Mouse (Mus musculus) embryonic facial prominence, embryonic 15.5 days (tissue): ENCODE data around the gene Lamc1. TPM values are rescaled to one million over a fixed set of nuclear protein-coding genes. Genes with fewer than 3 reads are reported as not detected.
"Not testable (repeated sequence)": the region's sequence is repeated elsewhere in the genome, so short reads cannot be mapped to it uniquely, and the experiment has no call there.

Source experiments
- ATAC-seq: fragments of 200-750 bp; cut with Nextera tagmentation; 2 replicates; pipeline ENCODE4 v1.8.0; 2017; ENCODE audit warnings: low read depth, moderate TSS enrichment; ENCODE audit not compliant: insufficient number of reproducible peaks, low FRiP score, low TSS enrichment
- H3K27ac ChIP-seq: fragments of 300-500 bp; sonication (generic); replicated peaks from 2 replicates; pipeline ENCODE4 v1.5.1; 2015; ENCODE audit warnings: mild to moderate bottlenecking, inconsistent platforms
- H3K27me3 ChIP-seq: fragments of 300-500 bp; sonication (generic); 2 replicates; pipeline ENCODE4 v1.6.1; 2015; ENCODE audit warnings: inconsistent platforms
- H3K36me3 ChIP-seq: fragments of 300-500 bp; sonication (generic); 2 replicates; pipeline ENCODE4 v1.6.1; 2015; ENCODE audit warnings: mild to moderate bottlenecking, inconsistent platforms
- H3K4me1 ChIP-seq: fragments of 300-500 bp; sonication (generic); 2 replicates; pipeline ENCODE4 v1.6.1; 2015; ENCODE audit warnings: inconsistent platforms
- H3K4me2 ChIP-seq: fragments of 300-500 bp; sonication (generic); replicated peaks from 2 replicates; pipeline ENCODE4 v1.6.1; 2015; ENCODE audit warnings: mild to moderate bottlenecking, inconsistent platforms
- H3K4me3 ChIP-seq: fragments of 300-500 bp; sonication (generic); replicated peaks from 2 replicates; pipeline ENCODE4 v1.5.1; 2015; ENCODE audit warnings: mild to moderate bottlenecking, inconsistent platforms
- H3K9ac ChIP-seq: fragments of 300-500 bp; sonication (generic); 2 replicates; pipeline ENCODE4 v1.6.1; 2015; ENCODE audit warnings: inconsistent platforms
- H3K9me3 ChIP-seq: fragments of 300-500 bp; sonication (generic); replicated peaks from 2 replicates; pipeline ENCODE4 v1.6.1; 2016; ENCODE audit warnings: inconsistent platforms
- WGBS: fragments of 180-500 bp; shearing (Covaris S2); methylation state at CpG from one replicate; pipeline ENCODE4 v1.1.7; 2015; 5-methylcytosine and 5-hydroxymethylcytosine counted together
- polyA plus RNA-seq: library from polyadenylated mRNA; unstranded; fragments of >200 nt; fragmentation: Nextera tagmentation; extraction: Ambion mirVana; gene quantifications from 2 replicates; pipeline ENCODE4 v1.2.1, GENCODE M21; 2015

Gene Lamc1
- polyA plus RNA-seq, 1 experiment from 2014 or later: 48.4 TPM

DNA sequence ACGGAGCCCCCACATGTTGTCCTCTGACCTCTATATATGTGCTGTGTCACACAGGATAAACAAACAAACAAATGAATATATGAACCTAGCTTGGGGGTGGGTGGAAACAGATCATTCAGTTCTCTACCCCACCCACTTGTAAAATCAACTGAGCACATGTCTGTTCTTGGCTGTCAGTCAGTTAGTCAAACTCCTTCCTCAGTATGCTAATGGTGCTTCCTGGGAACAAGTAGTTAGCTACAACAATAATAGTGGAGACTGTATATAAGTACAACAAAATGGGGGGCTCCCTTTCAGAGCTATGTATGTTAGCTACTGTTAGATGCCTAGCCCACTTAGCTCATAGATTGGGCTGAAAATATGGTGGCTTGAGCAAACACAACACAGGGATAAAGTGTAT, 24.6 kb upstream of the Lamc1 start:
- Histone ChIP-seq H3K27me3 (no peaks in the 10 kb centered on the region), H3K9me3 (no peaks in the 10 kb centered on the region), H3K36me3 (no peaks in the 10 kb centered on the region), H3K4me3 (no peak overlapping the region), H3K27ac (no peak overlapping the region), H3K4me2 (no peak overlapping the region), H3K9ac (no peak overlapping the region), H3K4me1 (no peaks in the 10 kb centered on the region)
- no peak for ATAC-seq
- 80% methylated on average over 1 of the region's 1 CpGs for WGBS

DNA sequence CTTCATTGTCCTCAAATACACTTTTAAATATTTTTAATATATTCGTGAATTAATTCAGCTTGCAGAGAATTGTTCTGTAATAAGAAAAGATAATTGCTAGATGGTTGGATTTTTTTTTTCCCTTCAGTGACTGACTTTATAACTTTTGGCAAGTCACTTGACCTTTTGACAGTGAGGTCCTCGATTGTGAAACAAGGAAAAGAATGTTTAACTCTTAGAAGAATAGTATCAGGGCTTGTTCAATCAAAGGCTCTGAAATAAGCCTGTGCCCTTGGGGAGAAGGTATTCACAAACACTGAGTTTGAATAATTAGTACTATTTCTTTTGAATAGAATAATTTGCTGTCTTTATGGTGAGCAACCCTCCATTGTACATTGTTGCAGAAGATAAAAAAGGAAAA, 21.9 kb upstream of the Lamc1 start:
- no peak overlapping the region for H3K27ac ChIP-seq
- no peaks in the 10 kb centered on the region for H3K4me1 ChIP-seq
- H3K9ac ChIP-seq: no peak overlapping the region
- no peak overlapping the region for H3K4me2 ChIP-seq
- no peak for ATAC-seq
- H3K4me3 ChIP-seq: no peak overlapping the region
- no peaks in the 10 kb centered on the region for H3K9me3 ChIP-seq
- no peaks in the 10 kb centered on the region for H3K27me3 ChIP-seq
- H3K36me3 ChIP-seq: no peaks in the 10 kb centered on the region
- 42% methylated on average over 2 of the region's 2 CpGs for WGBS

DNA sequence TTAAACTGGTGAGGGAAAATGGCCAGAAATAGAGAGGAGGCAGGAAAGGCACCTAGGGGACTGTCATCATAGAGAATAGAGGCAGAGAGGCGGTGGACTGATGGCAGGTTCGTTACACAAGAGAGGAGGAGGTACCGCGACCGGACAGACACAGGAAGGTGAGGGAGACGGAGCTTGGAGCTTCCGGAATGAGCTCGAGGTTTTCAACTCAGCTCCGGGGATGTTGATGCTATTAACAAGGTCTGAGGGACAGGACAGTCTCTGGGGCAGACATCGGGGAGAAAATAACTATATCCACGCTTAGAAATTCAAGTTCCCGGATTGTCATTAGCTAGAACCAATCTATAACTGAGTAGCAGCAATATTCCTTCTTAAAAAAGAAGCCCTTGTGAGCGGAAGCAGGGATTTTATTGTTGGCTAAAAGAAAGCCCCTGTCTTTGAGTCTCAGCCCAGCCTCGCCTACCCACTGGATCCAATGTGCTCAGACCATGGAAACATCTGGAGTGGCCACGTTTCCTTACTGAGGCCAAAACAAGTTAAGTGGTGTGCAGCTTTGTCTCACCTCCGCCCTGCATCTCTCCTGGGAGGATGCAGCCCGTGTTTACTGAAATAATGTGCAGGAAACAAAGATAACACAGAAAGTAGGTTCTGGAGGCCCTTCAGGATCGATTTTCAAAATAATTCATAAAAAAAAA, 21.3 kb upstream of the Lamc1 start:
- H3K27ac ChIP-seq: 0 out of 2 replicates have a peak overlapping the region, but pooled peaks have one; percentile 11
- H3K9ac ChIP-seq: no peak overlapping the region
- H3K9me3 ChIP-seq: no peaks in the 10 kb centered on the region
- no peak overlapping the region for H3K4me3 ChIP-seq
- WGBS: 54% methylated on average over 18 of the region's 18 CpGs
- no peaks in the 10 kb centered on the region for H3K36me3 ChIP-seq
- ATAC-seq: no peak
- H3K4me1 ChIP-seq: no peaks in the 10 kb centered on the region
- no peaks in the 10 kb centered on the region for H3K27me3 ChIP-seq
- H3K4me2 ChIP-seq: no peak overlapping the region

DNA sequence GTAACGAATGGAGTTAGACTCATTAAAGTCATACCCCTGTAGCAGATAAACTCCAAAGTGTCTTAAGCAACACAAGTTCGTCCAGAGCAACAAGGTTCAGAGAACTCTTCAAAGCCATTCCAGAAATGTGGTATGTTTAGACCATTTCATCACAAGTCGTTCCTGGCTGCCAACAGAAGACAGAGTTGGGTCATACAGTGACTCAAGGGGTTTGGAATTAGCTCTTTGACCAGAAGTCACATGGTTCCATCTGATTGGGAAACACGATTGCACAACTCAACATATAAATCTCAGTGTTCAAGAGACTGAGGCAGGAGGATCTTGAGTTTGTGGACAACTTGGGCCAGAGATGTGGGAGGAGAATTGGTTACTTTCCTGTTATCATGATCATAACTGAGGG, 18.4 kb upstream of the Lamc1 start:
- no peaks in the 10 kb centered on the region for H3K4me1 ChIP-seq
- no peaks in the 10 kb centered on the region for H3K27me3 ChIP-seq
- no peak overlapping the region for H3K9ac ChIP-seq
- H3K4me3 ChIP-seq: no peak overlapping the region
- ATAC-seq: no peak
- no peaks in the 10 kb centered on the region for H3K36me3 ChIP-seq
- no peak overlapping the region for H3K4me2 ChIP-seq
- no peaks in the 10 kb centered on the region for H3K9me3 ChIP-seq
- 67% methylated on average over 4 of the region's 4 CpGs for WGBS
- H3K27ac ChIP-seq: no peak overlapping the region

DNA sequence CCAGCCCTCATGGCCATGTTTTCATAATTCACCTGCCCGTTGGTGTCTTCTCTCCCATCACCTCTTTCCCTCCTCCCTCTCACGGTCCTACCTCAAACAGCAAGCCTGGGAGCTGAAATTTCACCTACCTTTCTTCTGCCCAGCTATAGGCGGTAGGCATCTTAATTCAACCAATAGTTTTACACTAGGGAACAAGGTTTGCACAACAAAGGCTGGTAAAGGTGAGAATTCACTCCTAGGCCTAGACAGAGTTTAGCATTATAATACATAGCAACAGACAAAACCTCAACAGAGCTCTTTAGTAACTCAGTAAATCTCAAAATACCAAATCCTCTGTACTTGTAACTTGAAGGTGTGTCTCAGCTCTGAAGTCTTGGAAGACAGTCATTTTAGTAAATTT, 15.1 kb upstream of the Lamc1 start:
- Histone ChIP-seq H3K36me3 (no peaks in the 10 kb centered on the region), H3K4me2 (no peak overlapping the region), H3K27me3 (no peaks in the 10 kb centered on the region), H3K9me3 (no peaks in the 10 kb centered on the region), H3K4me3 (no peak overlapping the region), H3K4me1 (no peaks in the 10 kb centered on the region), H3K27ac (no peak overlapping the region), H3K9ac (no peak overlapping the region)
- WGBS: 67% methylated on average over 3 of the region's 3 CpGs
- no peak for ATAC-seq

DNA sequence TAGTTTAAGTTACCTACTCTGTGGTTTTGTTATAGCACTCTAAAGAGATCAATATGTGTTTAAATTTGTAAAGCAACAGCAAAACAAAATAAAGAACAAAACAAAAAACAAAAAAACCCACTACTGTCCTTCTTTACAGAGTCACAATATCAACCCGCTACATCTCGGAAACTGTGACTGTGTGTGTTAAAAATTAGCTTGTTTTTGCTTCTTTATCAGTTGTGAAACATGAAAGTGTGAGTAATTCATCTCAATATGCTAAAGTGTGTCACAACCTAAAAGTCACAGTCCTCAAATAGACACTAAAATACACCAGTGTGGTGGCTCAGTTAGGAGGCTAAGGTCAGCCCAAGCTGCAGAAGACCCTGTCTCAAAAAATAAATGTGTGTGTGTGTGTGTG, 14.5 kb upstream of the Lamc1 start:
- H3K36me3 ChIP-seq: no peaks in the 10 kb centered on the region
- no peaks in the 10 kb centered on the region for H3K4me1 ChIP-seq
- no peaks in the 10 kb centered on the region for H3K27me3 ChIP-seq
- H3K4me2 ChIP-seq: no peak overlapping the region
- no peak overlapping the region for H3K9ac ChIP-seq
- no peak overlapping the region for H3K4me3 ChIP-seq
- H3K27ac ChIP-seq: no peak overlapping the region
- 94% methylated on average over 2 of the region's 2 CpGs for WGBS
- H3K9me3 ChIP-seq: no peaks in the 10 kb centered on the region
- ATAC-seq: no peak

DNA sequence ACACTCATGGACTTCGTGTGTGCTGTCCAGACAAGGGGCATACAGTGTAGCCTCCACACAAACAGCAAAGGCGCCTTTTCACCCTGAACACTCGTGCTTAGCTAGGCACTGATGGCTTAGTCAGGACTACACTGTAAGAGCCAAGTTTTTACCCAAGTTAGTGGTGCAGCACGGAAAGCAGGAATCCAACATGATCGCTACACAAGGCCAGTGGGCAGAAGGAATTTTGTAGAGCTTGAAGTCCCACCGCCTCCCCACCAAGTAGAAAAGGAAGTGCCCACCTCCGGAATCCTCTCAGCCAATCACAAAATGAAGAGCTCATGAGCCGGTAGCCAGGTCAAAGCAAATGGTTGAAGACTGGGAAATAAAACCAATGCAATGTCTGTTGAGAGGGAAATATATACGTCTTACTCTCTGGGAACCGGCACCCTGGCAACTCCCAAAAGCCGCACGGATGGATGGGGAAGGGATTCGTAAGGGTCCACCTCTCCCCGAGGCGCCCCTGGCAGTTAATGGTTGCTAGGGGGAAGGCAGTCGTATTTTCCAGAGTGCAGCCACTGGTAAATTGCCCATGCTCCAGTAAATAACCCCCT, 13.2 kb upstream of the Lamc1 start:
- Histone ChIP-seq H3K9me3 (no peaks in the 10 kb centered on the region), H3K4me3 (no peak overlapping the region), H3K4me1 (no peaks in the 10 kb centered on the region), H3K36me3 (no peaks in the 10 kb centered on the region), H3K4me2 (no peak overlapping the region), H3K27me3 (no peaks in the 10 kb centered on the region), H3K9ac (no peak overlapping the region), H3K27ac (no peak overlapping the region)
- ATAC-seq: no peak
- WGBS: 67% methylated on average over 16 of the region's 16 CpGs

DNA sequence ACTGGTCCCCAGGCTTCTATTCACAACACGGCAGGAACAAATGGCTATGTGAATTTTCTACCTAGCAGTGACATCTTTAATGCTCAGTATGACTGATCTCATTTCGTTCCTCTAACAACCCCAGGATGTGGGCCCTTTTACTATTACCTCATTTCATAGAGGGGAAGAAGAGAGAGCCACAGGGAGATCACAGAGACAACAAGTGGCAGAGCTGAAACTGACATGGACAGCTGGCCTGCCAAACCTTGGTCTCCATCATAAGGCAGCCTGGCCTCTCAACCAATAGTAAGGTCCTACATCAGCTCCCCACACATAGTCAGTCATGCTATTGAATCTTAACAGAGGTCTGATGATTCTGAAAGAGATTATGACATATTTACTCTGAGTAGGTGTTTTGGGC, 12.4 kb upstream of the Lamc1 start:
- Histone ChIP-seq H3K27me3 (no peaks in the 10 kb centered on the region), H3K4me3 (no peak overlapping the region), H3K9ac (no peak overlapping the region), H3K36me3 (no peaks in the 10 kb centered on the region), H3K4me1 (no peaks in the 10 kb centered on the region), H3K27ac (no peak overlapping the region), H3K4me2 (no peak overlapping the region), H3K9me3 (no peaks in the 10 kb centered on the region)
- ATAC-seq: no peak
- 75% methylated on average over 2 of the region's 2 CpGs for WGBS

DNA sequence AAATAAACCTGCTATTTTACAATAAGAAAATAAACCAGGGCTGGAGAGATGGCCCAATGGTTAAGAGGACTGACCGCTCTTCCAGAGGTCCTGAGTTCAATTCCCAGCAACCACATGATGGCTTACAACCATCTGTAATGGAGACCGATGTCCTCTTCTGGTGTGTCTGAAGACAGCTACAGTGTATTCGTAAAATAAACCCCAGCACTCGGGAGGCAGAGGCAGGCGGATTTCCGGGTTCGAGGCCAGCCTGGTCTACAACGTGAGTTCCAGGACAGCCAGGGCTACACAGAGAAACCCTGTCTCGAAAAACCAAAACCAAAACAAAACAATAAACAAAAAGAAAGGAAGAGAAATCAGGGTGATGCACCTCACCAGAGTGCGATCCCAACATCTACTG, 2.9 kb upstream of the Lamc1 start:
- not testable (repeated sequence) for H3K9ac ChIP-seq, H3K27me3 ChIP-seq, ATAC-seq, H3K36me3 ChIP-seq, H3K9me3 ChIP-seq, H3K4me2 ChIP-seq, H3K27ac ChIP-seq, H3K4me3 ChIP-seq
- 94% methylated on average over 10 of the region's 10 CpGs for WGBS
- peaks cover 14% of the 10 kb centered on the region for H3K4me1 ChIP-seq

DNA sequence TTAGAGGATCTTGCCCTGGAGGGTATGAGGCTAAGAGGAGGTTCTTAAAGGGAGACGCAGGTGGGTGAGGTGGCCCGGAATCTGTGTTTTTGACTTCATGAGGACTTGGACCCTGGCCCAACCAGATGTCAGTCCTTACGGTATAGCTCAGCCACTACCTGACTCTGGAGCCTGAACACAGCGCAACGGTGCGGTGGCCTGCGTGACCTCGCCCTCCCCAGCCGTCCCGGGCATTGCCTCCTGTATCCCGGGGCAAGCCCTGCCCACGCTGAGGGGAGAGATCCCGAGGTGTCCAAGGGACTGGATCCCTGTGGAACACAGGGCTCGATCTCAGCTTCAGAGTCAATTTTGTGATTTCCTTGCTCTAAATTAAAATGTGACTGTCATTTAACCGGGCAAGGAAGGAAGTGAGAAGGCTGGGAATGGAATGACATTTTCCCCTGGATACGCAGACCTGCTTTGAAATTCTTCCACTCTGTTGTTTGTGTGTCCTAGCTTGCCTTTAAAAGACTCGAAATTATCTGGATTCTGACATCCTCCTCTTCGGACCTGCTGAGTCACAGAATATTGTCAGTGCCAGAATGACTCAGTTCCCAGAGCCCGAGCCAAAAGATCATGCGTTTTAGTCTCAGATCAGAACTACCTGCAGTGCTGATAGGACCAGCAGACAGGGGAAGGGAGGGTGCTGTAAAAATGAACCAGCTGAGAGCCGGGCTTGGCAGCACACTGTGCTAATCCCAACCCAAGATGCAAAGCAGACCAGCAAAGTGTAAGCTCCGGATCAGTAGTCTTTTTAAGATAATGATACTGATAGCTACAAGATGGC, 923 bp upstream of the Lamc1 start:
- Histone ChIP-seq H3K27me3 (no peaks in the 10 kb centered on the region), H3K4me1 (peaks cover 24% of the 10 kb centered on the region), H3K9ac (peak overlapping the region; percentile 28; the same call in 1 of the 2 replicates), H3K36me3 (no peaks in the 10 kb centered on the region), H3K4me3 (peak overlapping the region; percentile 78), H3K9me3 (no peaks in the 10 kb centered on the region), H3K4me2 (peak overlapping the region; percentile 84), H3K27ac (peak overlapping the region; percentile 93)
- no peak for ATAC-seq
- 3% methylated on average over 22 of the region's 22 CpGs for WGBS

DNA sequence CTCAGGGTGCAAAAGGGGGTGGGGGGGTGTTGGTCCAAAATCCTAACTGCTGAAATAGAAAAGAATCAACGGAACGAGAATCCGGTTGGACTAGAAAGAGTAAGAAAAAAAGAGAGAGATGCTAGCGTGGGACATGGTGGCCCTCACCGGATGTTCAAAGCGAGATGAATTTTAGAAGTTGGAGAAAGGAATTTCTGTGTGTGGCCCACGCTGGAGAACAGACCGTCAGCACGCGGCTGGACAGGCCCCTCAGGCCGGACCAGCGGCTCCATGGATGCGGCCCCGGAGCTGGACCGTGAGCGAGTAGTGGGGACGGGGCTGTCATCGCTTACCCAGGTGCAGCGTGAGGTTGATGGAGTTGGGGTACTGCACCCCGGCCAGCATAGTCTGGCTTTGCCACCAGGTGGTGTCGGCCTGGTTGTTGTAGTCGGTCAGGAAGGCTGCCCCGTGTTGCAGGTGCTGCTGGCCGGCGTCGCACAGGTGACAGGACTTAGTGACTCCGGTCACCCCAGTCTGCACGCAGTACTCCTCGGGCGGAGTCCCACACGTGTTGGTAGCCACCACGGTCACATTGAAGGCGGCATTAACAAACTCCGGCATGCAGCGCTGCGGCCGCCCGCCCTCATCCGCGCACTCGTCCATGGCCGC, 666 bp downstream of the Lamc1 start:
- peak; percentile 9 for ATAC-seq
- peaks cover 27% of the 10 kb centered on the region for H3K4me1 ChIP-seq
- H3K4me2 ChIP-seq: peak overlapping the region; percentile 84
- H3K27ac ChIP-seq: peak overlapping the region; percentile 93
- WGBS: under 1% methylated on average over 42 of the region's 42 CpGs
- H3K9ac ChIP-seq: peak overlapping the region; percentile 82
- H3K4me3 ChIP-seq: peak overlapping the region; percentile 78
- H3K27me3 ChIP-seq: no peaks in the 10 kb centered on the region
- H3K9me3 ChIP-seq: no peaks in the 10 kb centered on the region
- no peaks in the 10 kb centered on the region for H3K36me3 ChIP-seq
